Mouse (Mus musculus) left cerebral cortex, postnatal 10 days (tissue): Measurements from ENCODE around the gene Ccdc187. TPM values are rescaled to one million over a fixed set of nuclear protein-coding genes. Genes with fewer than 3 reads are reported as not detected.

ENCODE experiments used
- DNase-seq, 2 experiments: peaks; one replicate each; pipeline ENCODE4 v3.0.0; 2021 to 2022; ENCODE audit warnings: low spot score in 2 of 2, mixed read lengths in 1 of 2; ENCODE audit errors: extremely low spot score in 1 of 2
- intact Hi-C: fragments of 180-260 bp; cut with DNase I; formaldehyde crosslinking; loops from one replicate; pipeline ENCODE4 v1.15.1; 2025
- total RNA-seq, 2 experiments: library from RNA; stranded (reverse); gene quantifications; 2 replicates each; pipeline ENCODE4 v1.2.3; 2021

Ccdc187 gene
- total RNA-seq, 2 experiments from 2014 or later, result 1.3 to 2.0 TPM

- DNase-seq, result peak; percentile 5 to 64
- intact Hi-C loops, result no loop called here
Observed at GRCm38 (mm10) chr2:26236681-26237289, 57.6 kb downstream of the Ccdc187 start.

- intact Hi-C loops, result no loop called here
- no peak for DNase-seq
Observed at GRCm38 (mm10) chr2:26234771-26235170, 59.6 kb downstream of the Ccdc187 start.

GRCm38 (mm10) chr2:26234253-26234652, 60.1 kb downstream of the Ccdc187 start:
- intact Hi-C loops, result no loop called here

GRCm38 (mm10) chr2:26231366-26231765, 63.0 kb downstream of the Ccdc187 start:
- intact Hi-C loops, result no loop called here

More at GRCm38 (mm10) chr2:26234253-26234652, 60.1 kb downstream of the Ccdc187 start:
- no peak for DNase-seq

GRCm38 (mm10) chr2:26230253-26230652, 64.1 kb downstream of the Ccdc187 start:
- DNase-seq, result no peak
- intact Hi-C loops, result no loop called here

More at GRCm38 (mm10) chr2:26231366-26231765, 63.0 kb downstream of the Ccdc187 start:
- no peak for DNase-seq

GRCm38 (mm10) chr2:26227788-26228187, 66.6 kb downstream of the Ccdc187 start:
- peak in 1 of 2 experiments; percentile 45 for DNase-seq
- intact Hi-C loops, result no loop called here

- intact Hi-C loops, result no loop called here
- DNase-seq, result no peak
Observed at GRCm38 (mm10) chr2:26225242-26225641, 69.1 kb downstream of the Ccdc187 start.

GRCm38 (mm10) chr2:26223961-26224360, 70.4 kb downstream of the Ccdc187 start:
- intact Hi-C loops, result no loop called here
- no peak for DNase-seq

GRCm38 (mm10) chr2:26214526-26214925, 79.8 kb downstream of the Ccdc187 start:
- DNase-seq, result no peak
- intact Hi-C loops, result no loop called here

GRCm38 (mm10) chr2:26209566-26209965, 84.8 kb downstream of the Ccdc187 start:
- intact Hi-C loops, result no loop called here
- DNase-seq, result no peak

GRCm38 (mm10) chr2:26208126-26208789, 86.1 kb downstream of the Ccdc187 start, which contains the start of gene Lhx3:
TSS of gene Lhx3 (minus strand) at chr2:26208289.
- DNase-seq, result peak; percentile 20 to 89
- intact Hi-C loops, result no loop called here

GRCm38 (mm10) chr2:26207559-26207958, 86.8 kb downstream of the Ccdc187 start:
- DNase-seq, result no peak
- intact Hi-C loops, result no loop called here

- intact Hi-C loops, result no loop called here
- no peak for DNase-seq
Observed at GRCm38 (mm10) chr2:26205761-26206160, 88.6 kb downstream of the Ccdc187 start.

GRCm38 (mm10) chr2:26205126-26205525, 89.2 kb downstream of the Ccdc187 start:
- intact Hi-C loops, result no loop called here
- no peak for DNase-seq

GRCm38 (mm10) chr2:26202849-26203475, 91.4 kb downstream of the Ccdc187 start:
- no peak for DNase-seq
- intact Hi-C loops, result no loop called here

GRCm38 (mm10) chr2:26201926-26202848, 92.2 kb downstream of the Ccdc187 start:
- no peak for DNase-seq
- intact Hi-C loops, result no loop called here

- intact Hi-C loops, result no loop called here
- DNase-seq, result no peak
Observed at GRCm38 (mm10) chr2:26198488-26198887, 95.9 kb downstream of the Ccdc187 start.

GRCm38 (mm10) chr2:26194552-26195339, 99.6 kb downstream of the Ccdc187 start:
- intact Hi-C loops, result no loop called here
- DNase-seq, result no peak
